Mouse (Mus musculus): ENCODE data around the gene Plekhg1. TPM values are rescaled to one million over a fixed set of nuclear protein-coding genes. Genes with fewer than 3 reads are reported as not detected.

Plekhg1 gene
- polyA plus RNA-seq (2014; fragmentation: Nextera tagmentation; extraction: Ambion mirVana): 9.8 and 11.0 TPM in 2 replicates

GRCm38 (mm10) chr10:3740148-3740503 is at the start of gene Plekhg1:
Gene Plekhg1, plus strand, starts transcription at chr10:3740364.
- WGBS: 0% methylated on average over 28 of the region's 29 CpGs
- H3K27ac ChIP-seq (ENCODE audit: low read depth): peak within 1 kb of the TSS; percentile 84
- peak; percentile 86 for DNase-seq (ENCODE audit: low spot score)

GRCm38 (mm10) chr10:3692791-3693190 is 47.4 kb upstream of the Plekhg1 start:
- DNase-seq (ENCODE audit: low spot score): no peak
- 84% methylated on average over 1 of the region's 1 CpGs for WGBS
- Histone ChIP-seq H3K9me3 (ENCODE audit: control insufficient read depth, low read length) (no peaks in the 10 kb centered on the region), H3K4me3 (ENCODE audit: low read depth, low read length) (no peak overlapping the region), H3K4me2 (ENCODE audit: low read length) (no peak overlapping the region), H3K9ac (ENCODE audit: low read length) (no peak overlapping the region), H3K4me1 (replicated peaks; ENCODE audit: control insufficient read depth, insufficient read depth, low read length) (peaks cover 3% of the 10 kb centered on the region; the same call in 1 of the 2 replicates), H3K27ac (ENCODE audit: low read depth) (no peak overlapping the region), H3K27me3 (replicated peaks; ENCODE audit: control insufficient read depth, insufficient read depth, low read length) (no peaks in the 10 kb centered on the region), H3K36me3 (ENCODE audit: control insufficient read depth, insufficient read depth, low read length) (no peaks in the 10 kb centered on the region)
- ATAC-seq (replicated peaks; ENCODE audit: low FRiP score, low TSS enrichment, low read depth): no peak

More at GRCm38 (mm10) chr10:3740148-3740503, at the start of gene Plekhg1:
- ATAC-seq (replicated peaks; ENCODE audit: low FRiP score, low TSS enrichment, low read depth): peak; percentile 83
- Histone ChIP-seq H3K9me3 (ENCODE audit: control insufficient read depth, low read length) (no peaks in the 10 kb centered on the region), H3K4me3 (ENCODE audit: low read depth, low read length) (peak within 1 kb of the TSS; percentile 73), H3K9ac (ENCODE audit: low read length) (peak within 1 kb of the TSS; percentile 78), H3K27me3 (replicated peaks; ENCODE audit: control insufficient read depth, insufficient read depth, low read length) (no peaks in the 10 kb centered on the region), H3K4me2 (ENCODE audit: low read length) (peak within 1 kb of the TSS; percentile 95), H3K4me1 (replicated peaks; ENCODE audit: control insufficient read depth, insufficient read depth, low read length) (0 out of 2 replicates have a peak, but pooled peaks cover 3% of the 10 kb centered on the region), H3K36me3 (ENCODE audit: control insufficient read depth, insufficient read depth, low read length) (no peaks in the 10 kb centered on the region)

- Histone ChIP-seq H3K4me3 (ENCODE audit: low read depth, low read length) (no peak overlapping the region), H3K4me1 (replicated peaks; ENCODE audit: control insufficient read depth, insufficient read depth, low read length) (peaks cover 3% of the 10 kb centered on the region; the same call in 1 of the 2 replicates), H3K36me3 (ENCODE audit: control insufficient read depth, insufficient read depth, low read length) (no peaks in the 10 kb centered on the region), H3K4me2 (ENCODE audit: low read length) (no peak overlapping the region), H3K27me3 (replicated peaks; ENCODE audit: control insufficient read depth, insufficient read depth, low read length) (no peaks in the 10 kb centered on the region), H3K27ac (ENCODE audit: low read depth) (no peak overlapping the region), H3K9me3 (ENCODE audit: control insufficient read depth, low read length) (no peaks in the 10 kb centered on the region), H3K9ac (ENCODE audit: low read length) (no peak overlapping the region)
- no peak for DNase-seq (ENCODE audit: low spot score)
- WGBS: 73% methylated on average over 6 of the region's 6 CpGs
- ATAC-seq (replicated peaks; ENCODE audit: low FRiP score, low TSS enrichment, low read depth): no peak
Measured at GRCm38 (mm10) chr10:3693699-3694280, 46.4 kb upstream of the Plekhg1 start.

DNA sequence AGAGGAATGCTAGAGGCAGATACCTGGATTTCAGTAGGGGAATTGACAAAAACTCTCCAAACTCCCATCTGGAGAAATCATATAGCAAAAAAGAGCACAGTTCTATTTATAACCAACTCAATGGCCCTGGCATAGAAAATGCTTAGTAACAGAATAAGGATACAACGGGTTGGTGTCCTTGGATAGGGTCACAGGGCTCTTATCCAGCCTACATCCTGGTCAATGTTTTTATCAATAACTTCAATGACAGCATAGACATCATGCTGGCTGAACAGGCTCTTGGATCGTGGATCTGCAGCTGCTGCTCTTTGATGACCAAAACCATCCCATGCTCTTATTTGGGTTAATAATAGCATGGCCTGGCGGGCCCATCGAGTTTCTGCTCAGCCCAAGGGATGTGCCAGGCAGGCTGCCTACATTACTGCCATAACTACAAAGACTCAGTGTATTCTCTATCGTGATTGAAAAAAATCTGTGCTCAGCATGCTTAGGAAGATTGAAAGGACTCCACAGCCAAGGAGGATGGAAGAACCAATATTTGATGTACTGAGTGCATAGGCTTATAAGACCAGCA is 44.7 kb upstream of the Plekhg1 start:
- Histone ChIP-seq H3K9ac (ENCODE audit: low read length) (no peak overlapping the region), H3K9me3 (ENCODE audit: control insufficient read depth, low read length) (no peaks in the 10 kb centered on the region), H3K4me3 (ENCODE audit: low read depth, low read length) (no peak overlapping the region), H3K27ac (ENCODE audit: low read depth) (no peak overlapping the region), H3K4me1 (replicated peaks; ENCODE audit: control insufficient read depth, insufficient read depth, low read length) (peaks cover 5% of the 10 kb centered on the region), H3K27me3 (replicated peaks; ENCODE audit: control insufficient read depth, insufficient read depth, low read length) (no peaks in the 10 kb centered on the region), H3K36me3 (ENCODE audit: control insufficient read depth, insufficient read depth, low read length) (no peaks in the 10 kb centered on the region), H3K4me2 (ENCODE audit: low read length) (no peak overlapping the region)
- 87% methylated on average over 5 of the region's 5 CpGs for WGBS
- ATAC-seq (replicated peaks; ENCODE audit: low FRiP score, low TSS enrichment, low read depth): no peak
- DNase-seq (ENCODE audit: low spot score): no peak

- no peaks in the 10 kb centered on the region for H3K27me3 ChIP-seq (replicated peaks; ENCODE audit: control insufficient read depth, insufficient read depth, low read length)
- H3K9ac ChIP-seq (ENCODE audit: low read length): no peak overlapping the region
- peaks cover 7% of the 10 kb centered on the region for H3K4me1 ChIP-seq (replicated peaks; ENCODE audit: control insufficient read depth, insufficient read depth, low read length)
- 37% methylated on average over 8 of the region's 8 CpGs for WGBS
- H3K4me3 ChIP-seq (ENCODE audit: low read depth, low read length): no peak overlapping the region
- H3K27ac ChIP-seq (ENCODE audit: low read depth): peak overlapping the region; percentile 29; the same call in 1 of the 2 replicates
- H3K36me3 ChIP-seq (ENCODE audit: control insufficient read depth, insufficient read depth, low read length): no peaks in the 10 kb centered on the region
- H3K4me2 ChIP-seq (ENCODE audit: low read length): no peak overlapping the region
- DNase-seq (ENCODE audit: low spot score) (no peak), ATAC-seq (replicated peaks; ENCODE audit: low FRiP score, low TSS enrichment, low read depth) (no peak)
- H3K9me3 ChIP-seq (ENCODE audit: control insufficient read depth, low read length): no peaks in the 10 kb centered on the region
Measured at GRCm38 (mm10) chr10:3696727-3697348, 43.3 kb upstream of the Plekhg1 start.

DNA sequence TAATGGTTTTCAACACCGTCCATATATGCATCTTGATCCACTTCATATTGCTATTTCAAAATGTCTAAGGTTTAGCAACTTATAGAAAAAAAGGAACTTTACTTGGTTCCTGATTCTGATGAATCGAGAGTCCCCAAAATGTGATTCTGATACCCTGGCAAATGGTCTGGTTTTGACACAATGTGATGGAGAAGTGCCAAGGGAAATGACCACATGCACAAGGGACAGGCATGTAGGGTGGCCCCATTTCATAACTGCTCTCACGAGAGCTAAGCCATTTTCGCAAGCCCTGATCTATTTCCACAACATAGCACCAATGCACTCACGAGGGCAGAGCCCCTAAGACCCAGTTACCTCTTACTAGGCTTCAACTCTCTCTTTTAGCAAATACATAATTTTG is 42.7 kb upstream of the Plekhg1 start:
- 89% methylated on average over 5 of the region's 5 CpGs for WGBS
- H3K4me1 ChIP-seq (replicated peaks; ENCODE audit: control insufficient read depth, insufficient read depth, low read length): peaks cover 7% of the 10 kb centered on the region

GRCm38 (mm10) chr10:3700225-3701073 is 39.7 kb upstream of the Plekhg1 start:
- 52% methylated on average over 12 of the region's 12 CpGs for whole genome bisulfite sequencing
- H3K27me3 ChIP-seq (replicated peaks; ENCODE audit: control insufficient read depth, insufficient read depth, low read length): no peaks in the 10 kb centered on the region
- H3K4me2 ChIP-seq (ENCODE audit: low read length): no peak overlapping the region
- ATAC-seq (replicated peaks; ENCODE audit: low FRiP score, low TSS enrichment, low read depth) (peak; percentile 66), DNase-seq (ENCODE audit: low spot score) (no peak)
- H3K9ac ChIP-seq (ENCODE audit: low read length): no peak overlapping the region
- no peak overlapping the region for H3K4me3 ChIP-seq (ENCODE audit: low read depth, low read length)
- peaks cover 7% of the 10 kb centered on the region for H3K4me1 ChIP-seq (replicated peaks; ENCODE audit: control insufficient read depth, insufficient read depth, low read length)
- H3K27ac ChIP-seq (ENCODE audit: low read depth): no peak overlapping the region
- H3K9me3 ChIP-seq (ENCODE audit: control insufficient read depth, low read length): no peaks in the 10 kb centered on the region
- H3K36me3 ChIP-seq (ENCODE audit: control insufficient read depth, insufficient read depth, low read length): no peaks in the 10 kb centered on the region

More for the DNA sequence above, 42.7 kb upstream of the Plekhg1 start:
- DNase-seq (ENCODE audit: low spot score) (no peak), ATAC-seq (replicated peaks; ENCODE audit: low FRiP score, low TSS enrichment, low read depth) (no peak)
- no peak overlapping the region for H3K4me2 ChIP-seq (ENCODE audit: low read length)
- H3K27me3 ChIP-seq (replicated peaks; ENCODE audit: control insufficient read depth, insufficient read depth, low read length): no peaks in the 10 kb centered on the region
- H3K36me3 ChIP-seq (ENCODE audit: control insufficient read depth, insufficient read depth, low read length): no peaks in the 10 kb centered on the region
- no peak overlapping the region for H3K4me3 ChIP-seq (ENCODE audit: low read depth, low read length)
- H3K9ac ChIP-seq (ENCODE audit: low read length): no peak overlapping the region
- H3K27ac ChIP-seq (ENCODE audit: low read depth): no peak overlapping the region
- no peaks in the 10 kb centered on the region for H3K9me3 ChIP-seq (ENCODE audit: control insufficient read depth, low read length)

GRCm38 (mm10) chr10:3701832-3702231 is 38.3 kb upstream of the Plekhg1 start:
- Histone ChIP-seq H3K36me3 (ENCODE audit: control insufficient read depth, insufficient read depth, low read length) (no peaks in the 10 kb centered on the region), H3K27me3 (replicated peaks; ENCODE audit: control insufficient read depth, insufficient read depth, low read length) (no peaks in the 10 kb centered on the region), H3K4me2 (ENCODE audit: low read length) (no peak overlapping the region), H3K4me3 (ENCODE audit: low read depth, low read length) (no peak overlapping the region), H3K9ac (ENCODE audit: low read length) (no peak overlapping the region), H3K9me3 (ENCODE audit: control insufficient read depth, low read length) (no peaks in the 10 kb centered on the region), H3K4me1 (replicated peaks; ENCODE audit: control insufficient read depth, insufficient read depth, low read length) (peaks cover 4% of the 10 kb centered on the region), H3K27ac (ENCODE audit: low read depth) (no peak overlapping the region)
- DNase-seq (ENCODE audit: low spot score) (no peak), ATAC-seq (replicated peaks; ENCODE audit: low FRiP score, low TSS enrichment, low read depth) (no peak)
- 83% methylated on average over 4 of the region's 4 CpGs for WGBS
